Mouse (Mus musculus) skeletal muscle tissue, adult 2 months (tissue): ENCODE data around the gene BC030499.

ENCODE experiments used
- DNase-seq: peaks from one replicate; pipeline ENCODE4 v3.0.0-alpha.2; 2012; ENCODE audit warnings: low read depth, low spot score

BC030499 gene

GRCm38 (mm10) chr11:78305272-78305671 is 14.6 kb downstream of the BC030499 start:
- DNase-seq, result no peak

GRCm38 (mm10) chr11:78310861-78311511 is 20.3 kb downstream of the BC030499 start:
- no peak for DNase-seq

- no peak for DNase-seq
Observed at GRCm38 (mm10) chr11:78313662-78314061, 23.0 kb downstream of the BC030499 start.

- DNase-seq, result no peak
Observed at GRCm38 (mm10) chr11:78318411-78318810, 27.8 kb downstream of the BC030499 start.

GRCm38 (mm10) chr11:78322076-78322831 is 31.6 kb downstream of the BC030499 start:
- DNase-seq, result no peak

GRCm38 (mm10) chr11:78322860-78323259 is 32.2 kb downstream of the BC030499 start, which contains the start of gene Aldoc:
Gene Aldoc (plus strand): TSS chr11:78322968.
- DNase-seq, result peak; percentile 67

- no peak for DNase-seq
Observed at GRCm38 (mm10) chr11:78324000-78324785, 33.6 kb downstream of the BC030499 start.

- no peak for DNase-seq
Observed at GRCm38 (mm10) chr11:78324965-78325364, 34.3 kb downstream of the BC030499 start.

- no peak for DNase-seq
Observed at GRCm38 (mm10) chr11:78327215-78327614, 36.6 kb downstream of the BC030499 start.

- peak; percentile 92 for DNase-seq
Observed at GRCm38 (mm10) chr11:78327634-78328511, 37.2 kb downstream of the BC030499 start, which contains the start of gene Pigs. Gene Pigs (plus strand): TSS chr11:78328415.

GRCm38 (mm10) chr11:78328512-78329056 is 37.9 kb downstream of the BC030499 start:
- no peak for DNase-seq

- DNase-seq, result no peak
Observed at GRCm38 (mm10) chr11:78332676-78333075, 42.0 kb downstream of the BC030499 start.

GRCm38 (mm10) chr11:78333992-78334391 is 43.4 kb downstream of the BC030499 start:
- no peak for DNase-seq

- DNase-seq, result peak; percentile 71
Observed at GRCm38 (mm10) chr11:78337040-78337439, 46.4 kb downstream of the BC030499 start.

GRCm38 (mm10) chr11:78341702-78342101 is 51.1 kb downstream of the BC030499 start:
- DNase-seq, result no peak

GRCm38 (mm10) chr11:78343381-78344327 is 53.0 kb downstream of the BC030499 start, which contains the start of gene Unc119:
Gene Unc119 (plus strand): TSS chr11:78343482.
- no peak for DNase-seq

GRCm38 (mm10) chr11:78344328-78344889 is 53.8 kb downstream of the BC030499 start:
- no peak for DNase-seq

- DNase-seq, result peak; percentile 72
Observed at GRCm38 (mm10) chr11:78344890-78345715, 54.5 kb downstream of the BC030499 start.
